Mouse (Mus musculus) kidney, adult 2 months (tissue): Measurements from ENCODE around the gene Adck2.

Source experiments
- CTCF ChIP-seq: fragments of 200-500 bp; conservative IDR thresholded peaks from 2 replicates; pipeline ENCODE4 v1.5.1; 2011; ENCODE audit warnings: low read depth, mild to moderate bottlenecking, control low read depth, low read length, moderate library complexity, mixed read lengths; ENCODE audit not compliant: insufficient read depth, insufficient read length
- POLR2A ChIP-seq: fragments of 200-500 bp; IDR thresholded peaks from one replicate; pipeline ENCODE4 v1.6.1; 2011; ENCODE audit warnings: low read depth, low read length, control low read depth

DNA sequence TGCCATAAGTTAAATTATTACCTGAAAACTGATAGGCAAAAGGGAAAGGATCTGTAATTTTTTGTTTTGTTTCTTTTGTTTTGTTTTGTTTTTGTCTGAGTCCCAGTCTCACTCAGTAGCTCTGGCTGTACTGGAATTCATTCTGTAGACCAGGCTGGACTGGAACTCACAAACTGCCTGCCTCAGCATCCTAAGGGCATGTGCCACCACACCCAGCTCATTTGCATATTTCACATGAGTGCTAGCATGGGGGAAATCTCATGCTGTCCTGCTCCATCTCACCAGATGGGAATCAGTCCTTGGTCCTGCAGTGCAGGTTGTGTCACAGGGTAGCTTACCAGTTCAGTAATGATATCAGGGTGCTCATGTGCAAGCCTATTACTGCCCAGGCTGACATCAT, 38.7 kb upstream of the Adck2 start:
- TF ChIP-seq CTCF = no peak
- no peak for TF ChIP-seq POLR2A
